Mouse (Mus musculus) spleen, adult 2 months (tissue): Measurements from ENCODE around the gene Galnt4.

Source experiments
- CTCF ChIP-seq: fragments of 200-500 bp; IDR thresholded peaks from 2 replicates; pipeline ENCODE4 v1.5.1; 2011; ENCODE audit warnings: mild to moderate bottlenecking, inconsistent platforms; ENCODE audit not compliant: insufficient read depth, insufficient read length, insufficient replicate concordance; ENCODE audit errors: extremely low read depth
- POLR2A ChIP-seq: fragments of 200-500 bp; IDR thresholded peaks from 2 replicates; pipeline ENCODE4 v1.6.1; 2011; ENCODE audit warnings: low read depth, low read length, inconsistent platforms

DNA sequence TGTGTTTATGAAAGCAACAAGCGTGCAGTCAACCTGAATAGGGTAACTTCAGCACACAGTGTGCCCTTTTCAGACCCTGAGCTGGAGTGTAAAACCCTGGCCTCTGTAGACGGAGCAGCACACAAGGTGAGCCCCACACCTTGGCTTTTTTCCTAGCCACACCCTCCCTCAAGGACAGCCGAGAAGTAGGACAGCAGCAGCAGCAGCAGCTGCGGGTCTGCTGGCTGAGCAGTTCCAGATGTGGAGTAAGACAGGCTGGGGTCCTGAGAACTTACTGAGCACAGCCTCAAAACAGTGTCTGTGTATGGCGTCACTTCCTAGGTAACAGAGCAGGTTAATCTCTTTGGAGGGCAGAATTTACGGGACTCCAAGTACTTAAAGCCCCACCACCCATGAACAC is 10.7 kb downstream of the Galnt4 start:
- TF ChIP-seq CTCF: no peak
- no peak for TF ChIP-seq POLR2A
